12 mouse cellular contexts compared by ENCODE assay signal in genomic region chr2:136485401-136485800, GRCm38 (mm10). TPM values are rescaled to one million over a fixed set of nuclear protein-coding genes. Genes with fewer than 3 reads are reported as not detected.
DNase-seq lines count a peak whose midpoint lies in the region; ATAC-seq and TF ChIP-seq lines count a peak whose summit lies in the region.
"Had no signal": no experiment of that assay in that cellular context is flagged by ENCODE, and none has a peak within 500 bp of the region (broad histone marks: within the 10 kb centered on the region; RNA-seq: fewer than 3 reads in every experiment).

No protein-coding gene starts in this region.

- peak; percentile 32; the same call in 1 of the 2 replicates for ATAC-seq in hindbrain, embryonic 11.5 days (ENCODE audit: low FRiP score)
- ATAC-seq in stomach, embryonic 14.5 days (ENCODE audit: insufficient number of reproducible peaks, insufficient read depth, low FRiP score, low read depth): 0 out of 2 replicates have a peak, but pooled peaks have one; percentile 6
- no peak for ATAC-seq in stomach, postnatal 0 days (ENCODE audit: low FRiP score, low TSS enrichment)
- ATAC-seq in liver, embryonic 15.5 days (ENCODE audit: insufficient read depth): no peak
- ATAC-seq: activated CD4-positive, CD25-positive, alpha-beta regulatory T cell, adult 4 months; inflammation-experienced regulatory T-cells, adult 6 months had no signal

- TF ChIP-seq CTCF in stomach, postnatal 0 days (IDR thresholded peaks at IDR 0.05; ENCODE audit: low read depth): no peak

- H3K27me3 ChIP-seq in hindbrain, embryonic 11.5 days (ENCODE audit: control insufficient read depth, insufficient read depth, low read length): no peaks in the 10 kb centered on the region
- no peaks in the 10 kb centered on the region for H3K27me3 ChIP-seq in hindbrain, embryonic 10.5 days (ENCODE audit: insufficient read depth, poor library complexity, severe bottlenecking)
- no peaks in the 10 kb centered on the region for H3K27me3 ChIP-seq in stomach, embryonic 14.5 days (ENCODE audit: control insufficient read depth, insufficient read depth, low read length)
- H3K27me3 ChIP-seq in stomach, postnatal 0 days (ENCODE audit: control insufficient read depth, insufficient read depth, low read length): no peaks in the 10 kb centered on the region
- H3K27me3 ChIP-seq in liver, embryonic 15.5 days: no peaks in the 10 kb centered on the region

- no peak overlapping the region for H3K4me2 ChIP-seq in hindbrain, embryonic 11.5 days (replicated peaks; ENCODE audit: low read depth, low read length)
- H3K4me2 ChIP-seq in stomach, embryonic 14.5 days (replicated peaks; ENCODE audit: low read depth, low read length): no peak overlapping the region
- H3K4me2 ChIP-seq in stomach, postnatal 0 days (replicated peaks; ENCODE audit: low read depth): no peak overlapping the region
- 0 out of 2 replicates have a peak overlapping the region, but pooled peaks have one; percentile 27 for H3K4me2 ChIP-seq in liver, embryonic 15.5 days

- no peak for TF ChIP-seq EP300 in stomach, postnatal 0 days (optimal IDR thresholded peaks at IDR 0.05)

- H3K27ac ChIP-seq in hindbrain, embryonic 11.5 days (ENCODE audit: low read depth, low read length): no peak overlapping the region
- no peak overlapping the region for H3K27ac ChIP-seq in hindbrain, embryonic 10.5 days
- H3K27ac ChIP-seq in stomach, embryonic 14.5 days (ENCODE audit: low read length): no peak overlapping the region
- no peak overlapping the region for H3K27ac ChIP-seq in stomach, postnatal 0 days (replicated peaks)
- H3K27ac ChIP-seq in liver, embryonic 15.5 days (replicated peaks): no peak overlapping the region

- H3K4me1 ChIP-seq in hindbrain, embryonic 11.5 days (replicated peaks; ENCODE audit: control insufficient read depth, insufficient read depth, low read length): no peaks in the 10 kb centered on the region
- 0 out of 2 replicates have a peak, but pooled peaks cover 5% of the 10 kb centered on the region for H3K4me1 ChIP-seq in hindbrain, embryonic 10.5 days (replicated peaks)
- H3K4me1 ChIP-seq in stomach, embryonic 14.5 days (ENCODE audit: control insufficient read depth, insufficient read depth, low read length): 0 out of 2 replicates have a peak, but pooled peaks cover 3% of the 10 kb centered on the region
- H3K4me1 ChIP-seq in stomach, postnatal 0 days (replicated peaks; ENCODE audit: control insufficient read depth, insufficient read depth): no peaks in the 10 kb centered on the region
- H3K4me1 ChIP-seq in liver, embryonic 15.5 days (replicated peaks): 0 out of 2 replicates have a peak, but pooled peaks cover 4% of the 10 kb centered on the region

- H3K9me3 ChIP-seq in hindbrain, embryonic 11.5 days (ENCODE audit: control insufficient read depth, low read length): no peaks in the 10 kb centered on the region
- no peaks in the 10 kb centered on the region for H3K9me3 ChIP-seq in hindbrain, embryonic 10.5 days
- H3K9me3 ChIP-seq in stomach, embryonic 14.5 days (ENCODE audit: control insufficient read depth, low read depth, low read length): no peaks in the 10 kb centered on the region
- no peaks in the 10 kb centered on the region for H3K9me3 ChIP-seq in stomach, postnatal 0 days (ENCODE audit: control insufficient read depth, low read length)
- H3K9me3 ChIP-seq in liver, embryonic 15.5 days (replicated peaks): no peaks in the 10 kb centered on the region

- H3K4me3 ChIP-seq in hindbrain, embryonic 11.5 days (ENCODE audit: low read depth, low read length): no peak overlapping the region
- H3K4me3 ChIP-seq in hindbrain, embryonic 10.5 days: no peak overlapping the region
- no peak overlapping the region for H3K4me3 ChIP-seq in stomach, embryonic 14.5 days (ENCODE audit: low read depth, low read length)
- no peak overlapping the region for H3K4me3 ChIP-seq in stomach, postnatal 0 days (ENCODE audit: low read depth, low read length)
- H3K4me3 ChIP-seq in liver, embryonic 15.5 days (replicated peaks): no peak overlapping the region

- WGBS in hindbrain, embryonic 11.5 days: 97% methylated on average over 1 of the region's 1 CpGs
- 94% methylated on average over 1 of the region's 1 CpGs for WGBS in hindbrain, embryonic 10.5 days
- WGBS in stomach, embryonic 14.5 days: 93% methylated on average over 1 of the region's 1 CpGs
- 83% methylated on average over 1 of the region's 1 CpGs for WGBS in stomach, postnatal 0 days
- 80% methylated on average over 1 of the region's 1 CpGs for WGBS in liver, embryonic 15.5 days (ENCODE audit: insufficient replicate concordance)

- no peaks in the 10 kb centered on the region for H3K36me3 ChIP-seq in hindbrain, embryonic 11.5 days (ENCODE audit: control insufficient read depth, insufficient read depth, low read length)
- H3K36me3 ChIP-seq in hindbrain, embryonic 10.5 days: no peaks in the 10 kb centered on the region
- H3K36me3 ChIP-seq in stomach, embryonic 14.5 days (ENCODE audit: control insufficient read depth, insufficient read depth, low read length): no peaks in the 10 kb centered on the region
- H3K36me3 ChIP-seq in stomach, postnatal 0 days (ENCODE audit: control insufficient read depth, insufficient read depth, low read length): no peaks in the 10 kb centered on the region
- no peaks in the 10 kb centered on the region for H3K36me3 ChIP-seq in liver, embryonic 15.5 days (replicated peaks)

- DNase-seq in hindbrain, embryonic 11.5 days (ENCODE audit: low spot score): no peak
- DNase-seq in hindbrain, embryonic 10.5 days (ENCODE audit: low spot score): no peak
- DNase-seq in stomach, postnatal 0 days (ENCODE audit: low spot score): no peak
- no peak for DNase-seq in urinary bladder, postnatal 36 days (ENCODE audit: low spot score in 2 of 2)
- DNase-seq in spleen, postnatal 36 days (ENCODE audit: low spot score in 2 of 2): no peak
- DNase-seq: thymus, postnatal 36 days had no signal

- H3K9ac ChIP-seq in hindbrain, embryonic 11.5 days (ENCODE audit: low read depth, low read length): no peak overlapping the region
- H3K9ac ChIP-seq in stomach, embryonic 14.5 days (replicated peaks; ENCODE audit: low read depth, low read length): no peak overlapping the region
- no peak overlapping the region for H3K9ac ChIP-seq in stomach, postnatal 0 days (ENCODE audit: low read length)
- H3K9ac ChIP-seq in liver, embryonic 15.5 days: no peak overlapping the region

RNA-seq across cellular contexts. Expression of gene Ankef1, which starts 16.3 kb away (rescaled TPM):
- 0.61 and 0.74 TPM in 2 replicates for polyA plus RNA-seq in hindbrain, embryonic 11.5 days (2014; fragmentation: Nextera tagmentation; extraction: Ambion mirVana)
- polyA plus RNA-seq in hindbrain, embryonic 10.5 days (2016; fragmentation: Nextera tagmentation; extraction: Ambion mirVana): 0.75 and 0.77 TPM in 2 replicates
- 0.62 and 0.63 TPM in 2 replicates for polyA plus RNA-seq in stomach, embryonic 14.5 days (2014; fragmentation: Nextera tagmentation; extraction: Ambion mirVana)
- polyA plus RNA-seq in stomach, postnatal 0 days (2015; fragmentation: Nextera tagmentation; extraction: Ambion mirVana): 0.04 and 0.06 TPM in 2 replicates
- polyA plus RNA-seq in liver, embryonic 15.5 days (2015; fragmentation: Nextera tagmentation; extraction: Ambion mirVana): not detected in 2 replicates
- polyA plus RNA-seq: activated CD4-positive, CD25-positive, alpha-beta regulatory T cell, adult 4 months; liver, embryonic 16.5 days; small intestine, adult 2 months had no signal

Comparison
In these comparisons a context has a peak if more than half of its experiments do, and no peak if none do; other contexts are left out.
1. ATAC-seq: peak in hindbrain, embryonic 11.5 days (single experiment) and stomach, embryonic 14.5 days (single experiment); none in stomach, postnatal 0 days (single experiment) and liver, embryonic 15.5 days (single experiment).